Comparison of ENCODE assay signal across 20 mouse cellular contexts in genomic region chr6:71341179-71341578, GRCm38 (mm10). TPM values are rescaled to one million over a fixed set of nuclear protein-coding genes. Genes with fewer than 3 reads are reported as not detected.
DNase-seq lines count a peak whose midpoint lies in the region; ATAC-seq and TF ChIP-seq lines count a peak whose summit lies in the region.
"Had no signal": no experiment of that assay in that cellular context is flagged by ENCODE, and none has a peak within 500 bp of the region (broad histone marks: within the 10 kb centered on the region; RNA-seq: fewer than 3 reads in every experiment).

No protein-coding gene starts in this region.

- no peak for TF ChIP-seq POLR2A in spleen, adult 2 months (IDR thresholded peaks at IDR 0.05; ENCODE audit: low read depth, low read length)

- no peaks in the 10 kb centered on the region for H3K27me3 ChIP-seq in spleen, adult 2 months (ENCODE audit: control insufficient read depth, insufficient read depth, low read length)
- H3K27me3 ChIP-seq in hindbrain, embryonic 16.5 days (replicated peaks; ENCODE audit: control insufficient read depth, insufficient read depth, low read length): no peaks in the 10 kb centered on the region
- H3K27me3 ChIP-seq: embryonic facial prominence, embryonic 13.5 days; forebrain, embryonic 13.5 days; heart, embryonic 15.5 days had no signal

- peak overlapping the region; percentile 67 for H3K27ac ChIP-seq in spleen, adult 2 months (ENCODE audit: insufficient read depth, low read length)
- H3K27ac ChIP-seq in hindbrain, embryonic 16.5 days (ENCODE audit: low read depth, low read length): no peak overlapping the region
- H3K27ac ChIP-seq: embryonic facial prominence, embryonic 13.5 days; forebrain, embryonic 13.5 days; gastrocnemius, adult 2 months; heart, adult 2 months; heart, embryonic 15.5 days; hindbrain, embryonic 10.5 days; hindbrain, embryonic 14.5 days had no signal

- H3K36me3 ChIP-seq in spleen, adult 2 months (ENCODE audit: control insufficient read depth, insufficient read depth, low read length): no peaks in the 10 kb centered on the region
- no peaks in the 10 kb centered on the region for H3K36me3 ChIP-seq in hindbrain, embryonic 16.5 days (ENCODE audit: control insufficient read depth, insufficient read depth, low read length)
- H3K36me3 ChIP-seq: embryonic facial prominence, embryonic 13.5 days; heart, embryonic 15.5 days; hindbrain, embryonic 10.5 days had no signal

- no peak overlapping the region for H3K9ac ChIP-seq in hindbrain, embryonic 16.5 days (ENCODE audit: low read depth, low read length)
- H3K9ac ChIP-seq: embryonic facial prominence, embryonic 13.5 days; forebrain, embryonic 13.5 days; forebrain, postnatal 0 days; heart, embryonic 15.5 days; hindbrain, embryonic 14.5 days had no signal

- no peak overlapping the region for H3K4me2 ChIP-seq in hindbrain, embryonic 16.5 days (ENCODE audit: low read length)
- H3K4me2 ChIP-seq: embryonic facial prominence, embryonic 13.5 days; forebrain, embryonic 13.5 days; heart, embryonic 11.5 days; heart, embryonic 15.5 days; hindbrain, embryonic 14.5 days had no signal

- no peak for ATAC-seq in hindbrain, embryonic 16.5 days
- ATAC-seq: activated CD4-positive, CD25-positive, alpha-beta regulatory T cell, adult 4 months; forebrain, embryonic 13.5 days; forebrain, postnatal 0 days had no signal

- H3K4me1 ChIP-seq in spleen, adult 2 months (ENCODE audit: control insufficient read depth, insufficient read depth, insufficient read length): no peaks in the 10 kb centered on the region
- no peaks in the 10 kb centered on the region for H3K4me1 ChIP-seq in hindbrain, embryonic 16.5 days (ENCODE audit: control insufficient read depth, insufficient read depth, low read depth, low read length)
- H3K4me1 ChIP-seq: forebrain, embryonic 13.5 days; heart, embryonic 15.5 days; hindbrain, embryonic 10.5 days had no signal

- WGBS in spleen, adult 2 months: 64% methylated on average over 9 of the region's 9 CpGs
- 90% methylated on average over 9 of the region's 9 CpGs for WGBS in hindbrain, embryonic 16.5 days

- H3K4me3 ChIP-seq in spleen, adult 2 months (ENCODE audit: extremely low read depth, insufficient read depth, insufficient read length): no peak overlapping the region
- no peak overlapping the region for H3K4me3 ChIP-seq in hindbrain, embryonic 16.5 days (ENCODE audit: low read length)
- H3K4me3 ChIP-seq: embryonic facial prominence, embryonic 13.5 days; forebrain, embryonic 13.5 days; gastrocnemius, adult 2 months; heart, adult 2 months; heart, embryonic 15.5 days; hindbrain, embryonic 10.5 days had no signal

- no peak for TF ChIP-seq CTCF in spleen, adult 2 months (IDR thresholded peaks at IDR 0.05; ENCODE audit: extremely low read depth, insufficient read depth, insufficient read length, insufficient replicate concordance)

- peak in 1 of 2 experiments; percentile 12 for DNase-seq in spleen, adult 2 months (ENCODE audit: low read depth in 1 of 2, low spot score in 2 of 2)
- no peak for DNase-seq in spleen, postnatal 4 days (ENCODE audit: low spot score in 2 of 2)
- DNase-seq in thymus, postnatal 0 days (ENCODE audit: low spot score): peak; percentile 93
- peak; percentile 85 to 95 for DNase-seq in thymus, postnatal 36 days
- DNase-seq in layer of hippocampus, adult 11-12 months (ENCODE audit: low spot score): no peak
- DNase-seq: adrenal gland, postnatal 14 days; cerebellum, adult 11-12 months; cerebellum, adult 9-11 months; cerebellum, postnatal 36 days; forebrain, postnatal 0 days; gastrocnemius, adult 2 months; heart, adult 2 months had no signal

- no peaks in the 10 kb centered on the region for H3K9me3 ChIP-seq in hindbrain, embryonic 16.5 days (ENCODE audit: control insufficient read depth, low read length)
- H3K9me3 ChIP-seq: embryonic facial prominence, embryonic 13.5 days; forebrain, embryonic 13.5 days; heart, embryonic 15.5 days; hindbrain, embryonic 10.5 days had no signal

RNA-seq across cellular contexts. Expression of gene Cd8b1, which starts 18.6 kb away (rescaled TPM):
- 25.6 and 30.2 TPM in 2 replicates for polyA plus RNA-seq in spleen, adult 2 months (2012; rRNA removed)
- 1,203 and 1,244 TPM in 2 replicates for polyA plus RNA-seq in thymus, postnatal 0 days (2015; fragmentation: Nextera tagmentation; extraction: Ambion mirVana)
- polyA plus RNA-seq in hindbrain, embryonic 16.5 days (2015; fragmentation: Nextera tagmentation; extraction: Ambion mirVana): not detected in 2 replicates
- polyA plus RNA-seq: forebrain, postnatal 0 days; heart, embryonic 11.5 days; heart, embryonic 15.5 days; hindbrain, embryonic 14.5 days had no signal

RNA-seq across cellular contexts. Expression of gene Smyd1, which starts 19.1 kb away (rescaled TPM):
- 0.48 and 0.66 TPM in 2 replicates for polyA plus RNA-seq in spleen, adult 2 months (2012; rRNA removed)
- 2.3 and 3.7 TPM in 2 replicates for polyA plus RNA-seq in thymus, postnatal 0 days (2015; fragmentation: Nextera tagmentation; extraction: Ambion mirVana)
- 0.21 and 0.91 TPM in 2 replicates for polyA plus RNA-seq in hindbrain, embryonic 16.5 days (2015; fragmentation: Nextera tagmentation; extraction: Ambion mirVana)
- polyA plus RNA-seq: activated CD4-positive, CD25-positive, alpha-beta regulatory T cell, adult 4 months had no signal

RNA-seq across cellular contexts. Expression of gene Cd8a, which starts 32.0 kb away (rescaled TPM):
- 24.9 and 28.5 TPM in 2 replicates for polyA plus RNA-seq in spleen, adult 2 months (2012; rRNA removed)
- 664 and 665 TPM in 2 replicates for polyA plus RNA-seq in thymus, postnatal 0 days (2015; fragmentation: Nextera tagmentation; extraction: Ambion mirVana)
- not detected in 2 replicates for polyA plus RNA-seq in hindbrain, embryonic 16.5 days (2015; fragmentation: Nextera tagmentation; extraction: Ambion mirVana)
- polyA plus RNA-seq: embryonic facial prominence, embryonic 13.5 days; forebrain, embryonic 13.5 days; forebrain, postnatal 0 days; heart, embryonic 15.5 days; hindbrain, embryonic 10.5 days; hindbrain, embryonic 14.5 days had no signal

Comparison
In these comparisons a context has a peak if more than half of its experiments do, and no peak if none do; other contexts are left out.
1. DNase-seq: peak in thymus, postnatal 0 days (single experiment) and thymus, postnatal 36 days (2 of 2); none in spleen, postnatal 4 days (0 of 2) and layer of hippocampus, adult 11-12 months (single experiment).
2. RNA of gene Cd8b1, which starts 18.6 kb away (polyA plus RNA-seq): 1,203 to 1,244 TPM in thymus, postnatal 0 days; 25.6 to 30.2 TPM in spleen, adult 2 months and not detected in hindbrain, embryonic 16.5 days; every median in the first group is over 10 times any median in the second.
3. RNA of gene Cd8a, which starts 32.0 kb away (polyA plus RNA-seq): 664 to 665 TPM in thymus, postnatal 0 days and 24.9 to 28.5 TPM in spleen, adult 2 months; not detected in hindbrain, embryonic 16.5 days; every median in the first group is over 10 times any median in the second.